Mouse (Mus musculus) adrenal gland, postnatal 36 days (tissue): ENCODE measurements around the gene Scgb1c1. TPM values are rescaled to one million over a fixed set of nuclear protein-coding genes. Genes with fewer than 3 reads are reported as not detected.

Experiments
- DNase-seq, 2 experiments: peaks; one replicate each; pipeline ENCODE4 v3.0.0; 2021; ENCODE audit warnings: mixed read lengths in 1 of 2
- long read RNA-seq, 2 experiments: library from polyadenylated mRNA; stranded (forward); transcript quantifications; one replicate each; pipeline ENCODE4 v2.0.0; 2021; ENCODE audit warnings: borderline sequencing depth in 2 of 2
- total RNA-seq, 2 experiments: library from RNA; stranded (reverse); gene quantifications; 2 replicates each; pipeline ENCODE4 v1.2.3; 2021

Scgb1c1 gene
- total RNA-seq = not detected
- long read RNA-seq, experiment 1 = 0 reads
- long read RNA-seq, experiment 2 = 0 reads

DNA sequence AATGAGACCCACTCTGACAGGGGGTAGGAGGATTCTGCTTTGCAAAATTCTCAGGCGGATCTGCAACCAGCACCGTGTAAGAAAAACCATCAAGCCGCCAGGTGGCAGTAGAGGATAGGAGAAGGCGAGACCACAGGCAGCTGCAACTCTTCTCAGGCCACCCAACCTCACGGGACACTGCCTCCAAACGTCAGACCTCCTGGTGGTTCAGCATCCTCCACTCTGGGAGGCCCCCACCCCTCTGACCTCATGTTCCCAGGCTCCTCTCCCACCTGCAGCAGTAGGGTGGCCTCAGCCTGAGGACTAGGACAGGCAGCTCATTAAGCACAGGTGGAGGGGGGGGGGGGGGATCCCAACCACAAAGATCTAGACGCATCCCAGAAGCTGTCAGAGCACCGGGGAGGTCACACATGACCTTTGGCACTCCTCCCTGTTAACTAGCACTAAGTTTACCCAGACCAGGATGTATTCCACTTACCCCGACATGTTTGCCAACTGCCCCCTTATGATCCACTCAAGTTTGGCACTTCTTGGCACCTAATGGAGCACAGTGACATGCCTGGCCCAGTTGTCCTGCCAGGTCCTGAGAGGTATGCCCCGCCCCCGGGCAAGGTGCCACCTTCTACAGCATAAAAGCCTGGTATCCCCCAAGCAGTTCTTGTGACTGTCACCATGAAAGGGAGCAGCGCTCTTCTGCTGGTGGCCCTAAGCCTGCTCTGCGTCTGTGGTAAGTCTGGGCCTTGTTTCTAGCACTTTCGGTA, at the start of gene Scgb1c1:
Gene Scgb1c1 (plus strand): TSS at position 643 of the 761 bp plus-strand sequence.
- peak; percentile 93 to 94 for DNase-seq

GRCm38 (mm10) chr7:140797619-140798018, 47.7 kb upstream of the Scgb1c1 start:
- DNase-seq = no peak

DNA sequence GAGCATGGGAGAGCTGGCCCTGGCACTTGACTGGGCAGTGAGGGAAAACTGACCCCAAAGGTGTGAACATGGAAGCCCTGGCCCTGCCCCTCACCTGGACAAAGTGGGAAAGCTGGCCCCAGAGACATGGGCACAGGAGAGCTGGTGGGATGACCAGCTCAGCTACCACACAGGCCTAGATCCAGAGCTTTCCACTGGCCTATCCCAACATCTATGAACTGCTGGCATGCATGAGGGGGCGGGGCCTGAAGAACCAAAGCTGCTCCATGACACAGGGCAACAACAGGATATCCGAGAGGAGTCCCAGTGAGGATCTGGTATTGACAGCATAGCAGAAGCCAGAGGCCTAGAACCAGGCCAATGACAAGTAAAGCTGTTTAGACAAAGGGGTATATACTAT, 47.1 kb upstream of the Scgb1c1 start:
- no peak for DNase-seq

DNA sequence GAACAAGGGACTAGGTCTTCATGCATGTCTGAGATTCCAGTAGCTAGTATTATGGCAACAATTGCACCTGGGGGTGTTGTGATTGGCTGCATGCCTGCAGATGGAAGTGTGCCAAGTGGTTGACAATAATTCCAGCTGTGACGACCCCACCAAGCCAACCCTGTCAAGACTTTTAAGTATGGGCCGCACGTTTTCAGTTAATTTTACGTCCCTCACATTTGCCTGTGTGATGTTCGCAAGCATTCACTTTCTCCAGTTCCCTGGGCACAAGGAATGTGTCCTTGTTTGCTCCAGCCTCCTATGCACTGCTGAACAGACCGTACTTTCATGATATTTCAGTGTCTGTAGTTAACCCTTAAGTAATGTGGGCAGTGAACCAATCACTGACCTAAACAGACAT, 42.7 kb upstream of the Scgb1c1 start:
- no peak for DNase-seq

- peak; percentile 70 to 79 for DNase-seq
Measured at GRCm38 (mm10) chr7:140805704-140806103, 39.6 kb upstream of the Scgb1c1 start.

- no peak for DNase-seq
Measured at GRCm38 (mm10) chr7:140810496-140810895, 34.9 kb upstream of the Scgb1c1 start.

DNA sequence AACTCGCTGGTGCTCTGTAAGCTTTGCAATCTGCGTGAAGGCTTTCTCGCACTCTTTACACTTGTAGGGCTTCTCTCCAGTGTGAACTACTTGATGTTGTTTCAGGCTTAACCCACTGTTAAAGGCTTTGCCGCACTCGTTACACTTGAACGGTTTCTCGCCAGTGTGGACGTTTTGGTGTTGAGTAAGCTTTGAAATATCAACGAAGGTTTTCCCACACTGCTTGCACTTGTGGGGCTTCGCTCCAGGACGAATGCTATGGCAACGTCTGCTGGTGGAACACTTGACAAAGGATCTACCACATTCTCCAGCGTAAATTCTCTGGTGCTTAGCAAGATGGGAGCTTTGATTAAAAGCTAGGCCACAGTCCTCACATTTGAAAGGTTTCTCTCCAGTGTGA, 33.6 kb upstream of the Scgb1c1 start:
- DNase-seq = no peak

DNA sequence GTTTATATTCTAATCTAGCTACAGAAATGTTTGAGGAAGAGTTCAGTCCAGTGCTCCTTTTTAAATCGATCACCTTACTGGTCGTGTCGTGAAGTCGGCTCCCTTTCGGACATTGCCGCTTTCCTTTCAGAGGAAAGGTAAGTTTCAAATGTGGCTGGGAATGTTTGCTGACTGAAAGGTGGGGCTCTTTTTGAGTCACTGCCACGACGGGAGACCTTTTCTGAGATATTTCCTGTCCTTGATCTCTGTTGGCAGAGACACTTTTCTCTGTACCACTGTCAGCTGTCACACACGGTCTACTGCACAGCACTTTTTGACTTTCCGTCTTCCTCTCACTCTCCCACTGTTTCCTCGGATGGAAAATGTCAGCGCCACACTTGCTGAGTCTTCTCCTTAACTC, 32.5 kb upstream of the Scgb1c1 start:
- DNase-seq = no peak

- no peak for DNase-seq
Measured at GRCm38 (mm10) chr7:140820173-140820572, 25.2 kb upstream of the Scgb1c1 start.

- no peak for DNase-seq
Measured at GRCm38 (mm10) chr7:140821305-140821652, 24.1 kb upstream of the Scgb1c1 start.

- peak; percentile 50 to 63 for DNase-seq
Measured at GRCm38 (mm10) chr7:140821653-140822329, 23.6 kb upstream of the Scgb1c1 start, which contains the start of gene Zfp941. Gene Zfp941 (minus strand): TSS chr7:140822178.

DNA sequence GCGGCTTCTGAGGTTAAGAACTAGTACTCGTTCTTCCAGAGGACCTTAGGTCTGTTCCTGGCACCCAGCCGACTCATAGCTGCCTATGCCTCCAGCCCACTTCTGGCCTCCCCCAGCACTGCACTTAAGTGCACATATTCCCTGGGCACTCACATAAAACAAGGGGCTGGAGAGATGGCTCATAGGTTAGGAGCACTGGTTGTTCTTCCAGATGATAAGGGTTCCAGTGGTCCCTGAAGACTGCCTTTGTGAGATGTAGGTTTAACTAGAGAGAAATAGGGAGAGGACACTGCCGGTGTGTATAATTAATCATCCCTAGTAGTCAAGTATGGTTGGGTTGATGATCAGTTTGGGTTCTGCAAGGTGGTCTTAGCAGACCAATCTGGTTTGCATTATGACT, 22.6 kb upstream of the Scgb1c1 start:
- DNase-seq = no peak

- peak; percentile 55 to 58 for DNase-seq
Measured at GRCm38 (mm10) chr7:140828171-140828881, 17.0 kb upstream of the Scgb1c1 start.

GRCm38 (mm10) chr7:140831447-140831846, 13.9 kb upstream of the Scgb1c1 start:
- DNase-seq = peak; percentile 58 to 59

DNA sequence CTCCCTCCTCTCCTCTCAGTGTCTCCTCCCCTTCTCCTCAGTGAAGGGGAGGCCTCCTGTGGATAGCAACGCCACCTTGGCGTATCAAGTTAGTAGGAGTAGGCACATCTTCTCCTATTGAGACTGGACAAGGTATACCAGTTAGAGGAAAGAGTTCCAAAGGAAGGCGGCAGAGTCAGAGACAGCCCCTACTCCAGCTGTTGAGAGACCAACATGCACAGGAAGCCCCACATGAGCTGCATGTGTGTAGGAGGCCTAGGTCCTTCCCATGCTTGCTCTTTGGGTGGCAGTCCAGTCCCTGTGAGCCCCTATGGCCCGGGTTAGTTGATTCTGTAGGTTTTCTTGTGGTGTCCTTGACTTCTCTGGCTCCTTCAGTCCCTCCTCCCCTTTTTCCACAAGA, 12.0 kb upstream of the Scgb1c1 start:
- no peak for DNase-seq

DNA sequence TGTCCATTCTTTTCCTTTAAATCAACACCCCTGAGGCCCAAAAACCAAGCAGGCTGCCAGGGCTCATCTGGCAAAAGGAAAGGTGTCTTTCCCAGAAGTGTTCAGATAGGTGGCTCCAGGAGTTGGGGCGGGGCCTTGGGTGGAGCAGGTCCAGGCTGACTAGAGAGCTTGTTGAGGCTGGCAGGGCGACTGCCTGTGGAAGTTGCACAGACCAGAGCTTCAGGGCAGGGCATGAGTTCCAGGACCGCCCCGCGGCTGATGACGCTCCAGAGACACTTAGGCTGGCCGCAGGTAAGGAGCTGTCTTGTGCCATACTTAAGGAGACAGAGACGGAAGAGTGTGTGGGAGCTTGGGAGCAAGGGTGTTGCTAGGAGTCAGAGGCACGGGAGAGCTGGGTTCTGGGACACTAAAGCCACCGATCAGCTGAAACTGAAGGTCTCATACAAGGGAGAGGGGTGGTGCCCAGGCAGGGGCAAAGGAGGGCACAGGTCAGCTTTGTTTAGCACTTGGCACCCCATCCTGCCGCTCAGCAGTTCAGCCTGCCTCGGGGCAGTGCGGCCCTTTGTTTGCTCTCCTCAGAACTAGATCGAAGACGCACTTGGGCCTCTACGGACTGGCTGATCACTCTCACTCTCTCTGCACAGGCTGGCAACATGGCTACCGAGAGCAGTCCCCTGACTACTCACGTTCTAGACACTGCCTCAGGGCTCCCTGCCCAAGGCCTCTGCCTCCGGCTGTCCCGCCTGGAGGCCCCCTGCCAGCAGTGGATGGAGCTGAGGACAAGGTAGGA, 10.2 kb upstream of the Scgb1c1 start, which contains the start of gene Urah:
Gene Urah (plus strand): TSS at position 51 of the 790 bp plus-strand sequence.
- DNase-seq = peak; percentile 67 to 73

- DNase-seq = no peak
Measured at GRCm38 (mm10) chr7:140835758-140836087, 9.6 kb upstream of the Scgb1c1 start.

- DNase-seq = no peak
Measured at GRCm38 (mm10) chr7:140836243-140837115, 8.9 kb upstream of the Scgb1c1 start.

DNA sequence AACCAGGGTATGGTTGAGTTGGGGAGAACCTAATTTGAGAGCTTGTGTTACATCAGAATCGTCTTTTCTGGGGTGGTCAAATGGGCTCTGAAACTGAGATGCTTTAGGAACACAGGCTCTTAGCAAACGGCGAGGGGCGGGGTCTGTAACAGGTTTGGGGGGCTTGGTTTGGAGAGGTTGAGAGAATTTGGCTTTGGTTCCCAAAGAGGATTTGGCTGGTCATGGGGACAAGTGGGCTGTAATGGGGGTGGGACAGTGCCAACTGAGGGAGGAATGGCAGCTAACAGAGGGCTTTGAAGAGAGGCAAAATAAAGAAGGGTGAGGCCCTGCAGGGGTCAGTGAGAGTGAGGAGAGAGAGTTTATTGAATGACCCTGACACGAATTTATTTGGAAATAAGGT, 5.8 kb upstream of the Scgb1c1 start:
- DNase-seq = no peak

DNA sequence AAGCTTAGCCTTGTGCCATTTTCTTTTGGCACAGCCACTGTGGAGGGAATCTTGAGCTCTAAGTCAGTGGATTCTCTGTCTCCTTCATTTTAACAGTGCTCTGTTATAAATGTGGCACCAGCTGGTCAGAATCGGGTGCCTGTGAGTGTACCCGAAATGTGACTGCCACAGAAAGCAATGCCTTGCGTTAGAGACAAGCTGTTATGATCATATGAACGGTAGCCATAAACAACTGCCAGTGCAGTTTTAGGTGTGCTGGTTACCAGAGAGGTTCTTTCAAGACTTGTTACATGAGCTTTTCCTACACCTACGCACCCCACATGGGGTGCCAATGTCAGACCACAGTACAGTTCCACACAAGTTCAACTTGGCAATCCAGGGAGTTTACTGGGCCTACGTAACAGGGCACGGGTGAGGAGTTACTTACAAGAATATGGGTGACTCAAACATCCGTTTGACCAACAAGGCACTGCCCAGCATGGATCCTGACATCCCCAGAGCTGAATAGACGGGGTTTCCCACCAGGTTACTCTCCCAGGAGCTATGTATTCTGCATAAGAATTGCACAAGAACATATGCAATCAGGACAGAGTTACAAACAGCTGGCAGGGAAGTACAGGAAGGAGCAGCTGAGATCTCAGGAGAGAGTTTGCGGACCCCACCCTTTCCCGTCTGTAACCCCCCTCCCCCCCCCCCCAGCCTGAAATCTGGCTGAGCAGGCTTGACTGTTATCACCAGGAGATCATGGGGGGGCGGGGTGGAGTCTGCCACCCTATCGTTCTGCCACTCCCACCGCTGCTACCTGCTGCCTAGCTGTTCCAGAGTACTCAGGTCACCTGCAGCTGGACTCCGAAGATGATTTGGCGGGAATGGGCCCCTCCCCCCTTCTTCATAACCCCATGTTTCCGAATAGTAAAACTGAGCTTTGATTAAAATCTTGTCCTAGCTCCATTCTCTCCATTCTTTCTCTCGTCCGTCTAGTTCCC, 4.3 kb upstream of the Scgb1c1 start:
- DNase-seq = no peak
